Mouse (Mus musculus) stomach, postnatal 0 days (tissue): ENCODE measurements at regions not wholly inside any gene's neighbourhood (a gene's known extent, or its start where the extent isn't known, plus 50 kb on each side); places are given as distances from the start of the nearest gene placed in this dataset.

Source experiments
- ATAC-seq: fragments of 200-750 bp; cut with Nextera tagmentation; 2 replicates; pipeline ENCODE4 v1.8.0; 2017; ENCODE audit not compliant: low FRiP score, low TSS enrichment
- DNase-seq: peaks from one replicate; pipeline ENCODE4 v3.0.0-alpha.2; 2016; ENCODE audit warnings: low spot score
- H3K27ac ChIP-seq: fragments of 300-500 bp; sonication (generic); replicated peaks from 2 replicates; pipeline ENCODE4 v1.5.1; 2014; ENCODE audit warnings: mild to moderate bottlenecking, control low read depth
- H3K27me3 ChIP-seq: fragments of 300-500 bp; sonication (generic); 2 replicates; pipeline ENCODE4 v1.6.1; 2014; ENCODE audit warnings: low read length; ENCODE audit not compliant: control insufficient read depth, insufficient read depth
- H3K36me3 ChIP-seq: fragments of 300-500 bp; sonication (generic); 2 replicates; pipeline ENCODE4 v1.6.1; 2014; ENCODE audit warnings: low read length, mixed read lengths; ENCODE audit not compliant: control insufficient read depth, insufficient read depth
- H3K4me1 ChIP-seq: fragments of 300-500 bp; sonication (generic); replicated peaks from 2 replicates; pipeline ENCODE4 v1.6.1; 2014; ENCODE audit warnings: antibody characterized with exemption; ENCODE audit not compliant: control insufficient read depth, insufficient read depth
- H3K4me2 ChIP-seq: fragments of 300-500 bp; sonication (generic); replicated peaks from 2 replicates; pipeline ENCODE4 v1.6.1; 2014; ENCODE audit warnings: low read depth, mild to moderate bottlenecking, control low read depth, moderate library complexity
- H3K4me3 ChIP-seq: fragments of 300-500 bp; sonication (generic); 2 replicates; pipeline ENCODE4 v1.5.1; 2014; ENCODE audit warnings: low read depth, low read length, control low read depth
- H3K9ac ChIP-seq: fragments of 300-500 bp; sonication (generic); 2 replicates; pipeline ENCODE4 v1.6.1; 2014; ENCODE audit warnings: mild to moderate bottlenecking, low read length, control low read depth, mixed read lengths
- H3K9me3 ChIP-seq: fragments of 300-500 bp; sonication (generic); 2 replicates; pipeline ENCODE4 v1.6.1; 2016; ENCODE audit warnings: low read length; ENCODE audit not compliant: control insufficient read depth
- CTCF ChIP-seq: IDR thresholded peaks from 2 replicates; pipeline ENCODE4 v1.5.1; 2016; ENCODE audit warnings: antibody characterized with exemption, low read depth, mild to moderate bottlenecking, moderate library complexity
- EP300 ChIP-seq: optimal IDR thresholded peaks from 2 replicates; pipeline ENCODE3; 2016; ENCODE audit warnings: antibody characterized with exemption
- WGBS: fragments of 180-500 bp; shearing (Covaris S2); extraction: QIAGEN DNeasy Blood & Tissue Kit; methylation state at CpG from one replicate; pipeline ENCODE4 v1.1.7; 2014; 5-methylcytosine and 5-hydroxymethylcytosine counted together

GRCm38 (mm10) chr10:21798103-21798502 is 83.9 kb upstream of the Sgk1 start:
- no peak overlapping the region for H3K4me2 ChIP-seq
- no peaks in the 10 kb centered on the region for H3K27me3 ChIP-seq
- ATAC-seq, result no peak
- no peak overlapping the region for H3K9ac ChIP-seq
- H3K4me3 ChIP-seq, result no peak overlapping the region
- no peaks in the 10 kb centered on the region for H3K4me1 ChIP-seq
- no peak for TF ChIP-seq EP300
- WGBS, result 81% methylated on average over 6 of the region's 6 CpGs
- no peak for DNase-seq
- no peaks in the 10 kb centered on the region for H3K9me3 ChIP-seq
- H3K27ac ChIP-seq, result no peak overlapping the region
- no peaks in the 10 kb centered on the region for H3K36me3 ChIP-seq

- WGBS, result 49% methylated on average over 5 of the region's 5 CpGs
- Histone ChIP-seq H3K4me3 (no peak overlapping the region), H3K27ac (no peak overlapping the region), H3K9me3 (no peaks in the 10 kb centered on the region), H3K4me2 (no peak overlapping the region), H3K9ac (no peak overlapping the region), H3K27me3 (no peaks in the 10 kb centered on the region), H3K36me3 (no peaks in the 10 kb centered on the region), H3K4me1 (no peaks in the 10 kb centered on the region)
- TF ChIP-seq CTCF (no peak), EP300 (no peak)
- ATAC-seq, result no peak
- no peak for DNase-seq
Measured at GRCm38 (mm10) chr10:21801556-21801955, 80.4 kb upstream of the Sgk1 start.

- Histone ChIP-seq H3K27ac (no peak overlapping the region), H3K27me3 (no peaks in the 10 kb centered on the region), H3K4me3 (no peak overlapping the region), H3K36me3 (no peaks in the 10 kb centered on the region), H3K9ac (no peak overlapping the region), H3K9me3 (no peaks in the 10 kb centered on the region), H3K4me2 (no peak overlapping the region), H3K4me1 (no peaks in the 10 kb centered on the region)
- DNase-seq, result no peak
- no peak for ATAC-seq
- TF ChIP-seq CTCF, result no peak
- no peak for TF ChIP-seq EP300
Measured at GRCm38 (mm10) chr10:21803184-21803583, 78.8 kb upstream of the Sgk1 start.

GRCm38 (mm10) chr10:21804761-21805160 is 77.2 kb upstream of the Sgk1 start:
- TF ChIP-seq CTCF, result no peak
- no peak for TF ChIP-seq EP300
- WGBS, result 58% methylated on average over 2 of the region's 2 CpGs

GRCm38 (mm10) chr10:21805606-21806005 is 76.4 kb upstream of the Sgk1 start:
- Histone ChIP-seq H3K27ac (no peak overlapping the region), H3K27me3 (no peaks in the 10 kb centered on the region), H3K36me3 (no peaks in the 10 kb centered on the region), H3K4me1 (no peaks in the 10 kb centered on the region), H3K4me2 (no peak overlapping the region), H3K9ac (no peak overlapping the region), H3K4me3 (no peak overlapping the region), H3K9me3 (no peaks in the 10 kb centered on the region)
- ATAC-seq (peak; percentile 41; the same call in 1 of the 2 replicates), DNase-seq (no peak)
- 59% methylated on average over 6 of the region's 6 CpGs for WGBS
- no peak for TF ChIP-seq CTCF
- no peak for TF ChIP-seq EP300

More at GRCm38 (mm10) chr10:21804761-21805160, 77.2 kb upstream of the Sgk1 start:
- DNase-seq, result no peak
- no peaks in the 10 kb centered on the region for H3K9me3 ChIP-seq
- H3K36me3 ChIP-seq, result no peaks in the 10 kb centered on the region
- H3K9ac ChIP-seq, result no peak overlapping the region
- H3K27me3 ChIP-seq, result no peaks in the 10 kb centered on the region
- ATAC-seq, result peak; percentile 70
- no peak overlapping the region for H3K4me2 ChIP-seq
- H3K27ac ChIP-seq, result no peak overlapping the region
- H3K4me1 ChIP-seq, result no peaks in the 10 kb centered on the region
- no peak overlapping the region for H3K4me3 ChIP-seq

GRCm38 (mm10) chr10:21806716-21807115 is 75.3 kb upstream of the Sgk1 start:
- Histone ChIP-seq H3K9me3 (no peaks in the 10 kb centered on the region), H3K9ac (no peak overlapping the region), H3K27me3 (no peaks in the 10 kb centered on the region), H3K4me1 (no peaks in the 10 kb centered on the region), H3K4me2 (no peak overlapping the region), H3K27ac (no peak overlapping the region), H3K4me3 (no peak overlapping the region), H3K36me3 (no peaks in the 10 kb centered on the region)
- DNase-seq (no peak), ATAC-seq (no peak)
- TF ChIP-seq EP300 (no peak), CTCF (no peak)
- WGBS, result 93% methylated on average over 4 of the region's 4 CpGs
